Mouse (Mus musculus) liver, adult 2 months (tissue): ENCODE data around the gene Crybg1.

Experiments
- CTCF ChIP-seq: fragments of 200-500 bp; IDR thresholded peaks from 2 replicates; pipeline ENCODE4 v1.5.1; 2011; ENCODE audit warnings: low read depth, low read length, control low read depth
- POLR2A ChIP-seq: fragments of 200-500 bp; IDR thresholded peaks from 2 replicates; pipeline ENCODE4 v1.6.1; 2011; ENCODE audit warnings: low read length, control low read depth; ENCODE audit not compliant: insufficient read depth; ENCODE audit errors: extremely low read depth

GRCm38 (mm10) chr10:43993198-43993597, 155.5 kb downstream of the Crybg1 start:
- TF ChIP-seq CTCF (no peak), POLR2A (no peak)
